Mouse (Mus musculus) MEL (cell line): ENCODE data around the gene Col4a1. TPM values are rescaled to one million over a fixed set of nuclear protein-coding genes. Genes with fewer than 3 reads are reported as not detected.

Experiments
- DNase-seq: peaks from one replicate; pipeline ENCODE4 v3.0.0; 2011; ENCODE audit warnings: low read depth, low spot score
- H3K27ac ChIP-seq: 2 replicates; pipeline ENCODE4 v1.5.1; 2012; ENCODE audit warnings: low read depth, mild to moderate bottlenecking, control low read depth, low read length, moderate library complexity; ENCODE audit not compliant: control insufficient read depth
- H3K27me3 ChIP-seq, 2 experiments: fragments of 150-350 bp in 1 of 2; sonication (generic) in 1 of 2; 2 replicates each; pipeline ENCODE4 v1.6.1; 2012; ENCODE audit warnings: low read length in 2 of 2, mild to moderate bottlenecking in 2 of 2, improper control_type of control experiment in 1 of 2, moderate library complexity in 1 of 2; ENCODE audit not compliant: insufficient read depth in 2 of 2, control insufficient read depth in 1 of 2
- H3K36me3 ChIP-seq, 2 experiments: 2 replicates each; pipeline ENCODE4 v1.6.1; 2012 to 2014; ENCODE audit warnings: low read length in 2 of 2, improper control_type of control experiment in 1 of 2, inconsistent platforms in 1 of 2, mild to moderate bottlenecking in 1 of 2; ENCODE audit not compliant: insufficient read depth in 2 of 2, control insufficient read depth in 1 of 2
- H3K4me1 ChIP-seq, 2 experiments: fragments of 150-350 bp in 1 of 2; sonication (generic) in 1 of 2; 2 replicates each; pipeline ENCODE4 v1.6.1; 2012; ENCODE audit warnings: low read length in 2 of 2, improper control_type of control experiment in 1 of 2, mild to moderate bottlenecking in 1 of 2; ENCODE audit not compliant: insufficient read depth in 2 of 2, control insufficient read depth in 1 of 2
- H3K4me3 ChIP-seq, 2 experiments: fragments of 150-350 bp in 1 of 2; sonication (generic) in 1 of 2; 2 replicates each; pipeline ENCODE4 v1.5.1; 2012; ENCODE audit warnings: low read depth in 2 of 2, low read length in 2 of 2, mild to moderate bottlenecking in 2 of 2, moderate library complexity in 2 of 2, control low read depth in 1 of 2, improper control_type of control experiment in 1 of 2; ENCODE audit not compliant: control insufficient read depth in 1 of 2, insufficient read depth in 1 of 2
- H3K79me2 ChIP-seq: 2 replicates; pipeline ENCODE4 v1.6.1; 2012; ENCODE audit warnings: mild to moderate bottlenecking, low read length, moderate library complexity; ENCODE audit not compliant: control insufficient read depth, poor library complexity, insufficient read depth
- H3K9ac ChIP-seq: 2 replicates; pipeline ENCODE4 v1.6.1; 2012; ENCODE audit warnings: low read depth, mild to moderate bottlenecking, control low read depth, low read length, moderate library complexity; ENCODE audit not compliant: control insufficient read depth, poor library complexity, severe bottlenecking
- H3K9me3 ChIP-seq: fragments of 150-350 bp; sonication (generic); replicated peaks from 2 replicates; pipeline ENCODE4 v1.6.1; 2012; ENCODE audit warnings: mild to moderate bottlenecking, low read length, improper control_type of control experiment, moderate library complexity; ENCODE audit not compliant: insufficient read depth
- BHLHE40 ChIP-seq: IDR thresholded peaks from 2 replicates; pipeline ENCODE4 v1.6.1; 2012; ENCODE audit warnings: low read depth, mild to moderate bottlenecking, inconsistent platforms, low read length, improper control_type of control experiment, borderline replicate concordance
- CHD1 ChIP-seq: IDR thresholded peaks from 2 replicates; pipeline ENCODE4 v1.6.1; 2012; ENCODE audit warnings: low read depth, mild to moderate bottlenecking, inconsistent platforms, low read length, improper control_type of control experiment
- CHD2 ChIP-seq: IDR thresholded peaks from 2 replicates; pipeline ENCODE4 v1.6.1; 2011; ENCODE audit warnings: low read length, improper control_type of control experiment
- CTCF ChIP-seq, 3 experiments: IDR thresholded peaks in 2 of 3; conservative IDR thresholded peaks in 1 of 3; 2 replicates each; pipeline ENCODE4 v1.5.1; 2011 to 2012; ENCODE audit warnings: low read length in 3 of 3, low read depth in 2 of 3, mild to moderate bottlenecking in 2 of 3, improper control_type of control experiment in 1 of 3, inconsistent platforms in 1 of 3, mixed read lengths in 1 of 3, moderate library complexity in 1 of 3; ENCODE audit not compliant: control insufficient read depth in 1 of 3, insufficient read depth in 1 of 3, poor library complexity in 1 of 3, severe bottlenecking in 1 of 3
- E2F4 ChIP-seq: IDR thresholded peaks from 2 replicates; pipeline ENCODE4 v1.6.1; 2011; ENCODE audit warnings: low read depth, low read length, improper control_type of control experiment, borderline replicate concordance
- EP300 ChIP-seq, 2 experiments: IDR thresholded peaks; 2 replicates each; pipeline ENCODE4 v1.6.1; 2011; ENCODE audit warnings: improper control_type of control experiment in 2 of 2, low read length in 2 of 2, low read depth in 1 of 2, mild to moderate bottlenecking in 1 of 2
- ETS1 ChIP-seq: IDR thresholded peaks from 2 replicates; pipeline ENCODE4 v1.6.1; 2012; ENCODE audit warnings: low read depth, mild to moderate bottlenecking, inconsistent platforms, low read length, improper control_type of control experiment, moderate library complexity
- GABPA ChIP-seq: IDR thresholded peaks from 2 replicates; pipeline ENCODE4 v1.6.1; 2012; ENCODE audit warnings: low read depth, mild to moderate bottlenecking, inconsistent platforms, low read length, improper control_type of control experiment, moderate library complexity
- JUND ChIP-seq: IDR thresholded peaks from 2 replicates; pipeline ENCODE4 v1.6.1; 2011; ENCODE audit warnings: low read depth, mild to moderate bottlenecking, improper control_type of control experiment, low read length
- KAT2A ChIP-seq: conservative IDR thresholded peaks from 2 replicates; pipeline ENCODE4 v1.6.1; 2012; ENCODE audit warnings: low read depth, low read length, improper control_type of control experiment, inconsistent platforms
- MAFK ChIP-seq: IDR thresholded peaks from 2 replicates; pipeline ENCODE4 v1.6.1; 2011; ENCODE audit warnings: low read depth, mild to moderate bottlenecking, low read length, improper control_type of control experiment, borderline replicate concordance
- MAX ChIP-seq: IDR thresholded peaks from 2 replicates; pipeline ENCODE4 v1.6.1; 2011; ENCODE audit warnings: low read length, improper control_type of control experiment
- MYC ChIP-seq: IDR thresholded peaks from 2 replicates; pipeline ENCODE4 v1.6.1; 2011; ENCODE audit warnings: low read depth, mild to moderate bottlenecking, low read length, improper control_type of control experiment, moderate library complexity
- NELFE ChIP-seq: IDR thresholded peaks from 2 replicates; pipeline ENCODE4 v1.6.1; 2011; ENCODE audit warnings: low read depth, low read length, improper control_type of control experiment
- POLR2A ChIP-seq, 2 experiments: IDR thresholded peaks; 2 replicates each; pipeline ENCODE4 v1.6.1; 2011 to 2012; ENCODE audit warnings: low read length in 2 of 2, mild to moderate bottlenecking in 2 of 2, control low read depth in 1 of 2, improper control_type of control experiment in 1 of 2, low read depth in 1 of 2, moderate library complexity in 1 of 2; ENCODE audit not compliant: control insufficient read depth in 1 of 2, insufficient read depth in 1 of 2, poor library complexity in 1 of 2
- POLR2AphosphoS5 ChIP-seq: IDR thresholded peaks from 2 replicates; pipeline ENCODE4 v1.6.1; 2012; ENCODE audit warnings: low read depth, borderline replicate concordance, mild to moderate bottlenecking, inconsistent platforms, low read length, moderate library complexity, mixed read lengths
- RAD21 ChIP-seq: IDR thresholded peaks from 2 replicates; pipeline ENCODE4 v1.6.1; 2011; ENCODE audit warnings: mild to moderate bottlenecking, low read depth, low read length, improper control_type of control experiment
- RCOR1 ChIP-seq: IDR thresholded peaks from 2 replicates; pipeline ENCODE4 v1.6.1; 2012; ENCODE audit warnings: low read depth, mild to moderate bottlenecking, inconsistent platforms, low read length, improper control_type of control experiment
- SIN3A ChIP-seq: IDR thresholded peaks from 2 replicates; pipeline ENCODE4 v1.6.1; 2012; ENCODE audit warnings: low read length, improper control_type of control experiment, inconsistent platforms
- SMC3 ChIP-seq: IDR thresholded peaks from 2 replicates; pipeline ENCODE4 v1.6.1; 2011; ENCODE audit warnings: low read depth, low read length, improper control_type of control experiment
- TBP ChIP-seq: IDR thresholded peaks from 2 replicates; pipeline ENCODE4 v1.8.0; 2011; ENCODE audit warnings: low read depth, low read length, improper control_type of control experiment
- TCF12 ChIP-seq: IDR thresholded peaks from 2 replicates; pipeline ENCODE4 v1.6.1; 2014; ENCODE audit warnings: low read depth, mild to moderate bottlenecking, inconsistent platforms, low read length, improper control_type of control experiment, moderate library complexity
- UBTF ChIP-seq: IDR thresholded peaks from 2 replicates; pipeline ENCODE4 v1.6.1; 2012; ENCODE audit warnings: low read depth, mild to moderate bottlenecking, inconsistent platforms, low read length, improper control_type of control experiment, moderate library complexity, borderline replicate concordance; ENCODE audit not compliant: insufficient read depth
- USF2 ChIP-seq, 2 experiments: IDR thresholded peaks; 2 replicates each; pipeline ENCODE4 v1.6.1; 2011 to 2012; ENCODE audit warnings: improper control_type of control experiment in 2 of 2, low read length in 2 of 2, borderline replicate concordance in 1 of 2, inconsistent platforms in 1 of 2, low read depth in 1 of 2, mild to moderate bottlenecking in 1 of 2; ENCODE audit not compliant: insufficient read depth in 1 of 2
- ZC3H11A ChIP-seq: IDR thresholded peaks from 2 replicates; pipeline ENCODE4 v1.6.1; 2012; ENCODE audit warnings: low read depth, mild to moderate bottlenecking, inconsistent platforms, low read length, improper control_type of control experiment
- ZKSCAN1 ChIP-seq: IDR thresholded peaks from 2 replicates; pipeline ENCODE4 v1.6.1; 2012; ENCODE audit warnings: low read depth, mild to moderate bottlenecking, inconsistent platforms, low read length, improper control_type of control experiment, moderate library complexity
- ZMIZ1 ChIP-seq: IDR thresholded peaks from 2 replicates; pipeline ENCODE4 v1.6.1; 2012; ENCODE audit warnings: low read depth, mild to moderate bottlenecking, inconsistent platforms, low read length, improper control_type of control experiment, moderate library complexity
- polyA plus RNA-seq, 2 experiments: library from polyadenylated mRNA; stranded (reverse) in 1 of 2; unstranded in 1 of 2; fragments of >175 nt in 1 of 2; fragments of >200 nt in 1 of 2; gene quantifications; 2 replicates each; pipeline versions ENCODE4 v1.2.1 to v1.2.4; 2012; ENCODE audit warnings: low replicate concordance in 2 of 2, low read depth in 1 of 2; ENCODE audit not compliant: insufficient read length in 2 of 2, insufficient read depth in 1 of 2, missing spikeins in 1 of 2
- total RNA-seq: library from RNA; depleted of rRNA; stranded (reverse); fragments of 300-350 nt; gene quantifications from 2 replicates; pipeline ENCODE4 v1.2.3, GENCODE M21; 2012

Col4a1 gene
- total and polyA plus RNA-seq, 3 experiments, result 0.31 TPM; not detected in 2

- Histone ChIP-seq H3K27ac (no peak overlapping the region), H3K27me3 (no peaks in the 10 kb centered on the region), H3K36me3 (no peaks in the 10 kb centered on the region), H3K4me3 (no peak overlapping the region), H3K79me2 (no peaks in the 10 kb centered on the region), H3K9me3 (no peaks in the 10 kb centered on the region), H3K9ac (no peak overlapping the region), H3K4me1 (no peaks in the 10 kb centered on the region)
- TF ChIP-seq CHD1, result no peak
- no peak for TF ChIP-seq ZC3H11A
- no peak for TF ChIP-seq USF2 (IDR thresholded peaks at IDR 0.05; ENCODE audit: borderline replicate concordance in 1 of 2, insufficient read depth in 1 of 2, low read depth in 1 of 2, low read length in 2 of 2)
- no peak for TF ChIP-seq TCF12
- TF ChIP-seq POLR2AphosphoS5, result no peak
- TF ChIP-seq BHLHE40, result no peak
- no peak for TF ChIP-seq E2F4
- no peak for TF ChIP-seq SIN3A
- no peak for TF ChIP-seq RCOR1
- TF ChIP-seq TBP, result no peak
- no peak for TF ChIP-seq ZMIZ1
- TF ChIP-seq EP300 (IDR thresholded peaks at IDR 0.05; ENCODE audit: low read depth in 1 of 2, low read length in 2 of 2), result no peak
- no peak for TF ChIP-seq NELFE
- no peak for TF ChIP-seq CTCF (IDR thresholded peaks at IDR 0.05 in 2 of 3, conservative IDR thresholded peaks at IDR 0.05 in 1 of 3; ENCODE audit: control insufficient read depth in 1 of 3, insufficient read depth in 1 of 3, low read depth in 2 of 3, low read length in 3 of 3, poor library complexity in 1 of 3, severe bottlenecking in 1 of 3)
- TF ChIP-seq MAFK, result no peak
- no peak for TF ChIP-seq JUND
- no peak for TF ChIP-seq GABPA
- no peak for TF ChIP-seq ETS1
- no peak for TF ChIP-seq MYC
- TF ChIP-seq RAD21, result no peak
- no peak for DNase-seq
These were observed 3.5 kb upstream of the Col4a1 start for GRCm38 (mm10) chr8:11316118-11316517.

DNA sequence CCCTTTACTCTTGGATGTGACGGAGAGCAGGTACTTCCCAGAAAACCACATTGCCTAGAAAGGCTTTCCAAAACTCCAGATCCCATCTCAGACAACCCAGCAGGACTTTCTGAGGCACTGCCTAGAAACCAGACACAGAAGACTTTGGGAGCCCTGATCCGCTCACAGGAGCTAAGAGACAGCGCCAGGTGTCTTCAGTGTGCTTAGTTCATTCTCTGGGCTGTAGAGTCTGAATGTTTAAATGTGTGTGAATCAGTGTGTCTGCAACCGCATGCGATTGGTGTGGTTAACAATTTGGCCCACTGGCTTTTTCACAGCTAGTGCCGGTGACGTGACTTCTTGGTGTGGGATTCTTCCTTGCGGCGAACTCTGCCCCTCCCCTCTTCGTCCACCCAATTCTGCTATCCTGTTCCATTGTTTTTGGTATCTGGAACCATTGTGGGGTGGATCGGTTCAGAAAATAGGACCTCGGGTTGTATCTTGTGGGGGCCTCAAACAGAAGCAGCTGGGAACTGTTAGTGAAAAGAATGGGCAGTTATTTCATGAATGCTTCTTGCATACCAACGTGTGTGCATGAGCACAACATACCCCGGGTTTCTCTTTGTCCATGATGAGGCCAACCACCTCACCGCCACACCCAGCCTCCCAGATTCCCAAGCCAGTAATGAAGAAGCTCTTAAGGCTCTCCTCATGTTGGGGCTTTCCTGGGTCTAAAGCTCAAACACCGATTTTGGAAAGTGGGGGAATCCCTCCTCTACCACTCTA lies 2.7 kb upstream of the Col4a1 start:
- no peak overlapping the region for H3K4me3 ChIP-seq
- no peaks in the 10 kb centered on the region for H3K4me1 ChIP-seq
- no peaks in the 10 kb centered on the region for H3K27me3 ChIP-seq
- no peak for DNase-seq
- TF ChIP-seq POLR2A (IDR thresholded peaks at IDR 0.05; ENCODE audit: control insufficient read depth in 1 of 2, insufficient read depth in 1 of 2, low read depth in 1 of 2, low read length in 2 of 2, poor library complexity in 1 of 2), result no peak
- TF ChIP-seq SMC3, result no peak
- no peak for TF ChIP-seq CHD2
- no peak for TF ChIP-seq MAFK
- TF ChIP-seq POLR2AphosphoS5, result no peak
- TF ChIP-seq TCF12, result no peak
- no peak for TF ChIP-seq ZMIZ1
- TF ChIP-seq TBP, result no peak
- no peak for TF ChIP-seq JUND
- TF ChIP-seq KAT2A, result no peak
- no peak for TF ChIP-seq E2F4
- no peak for TF ChIP-seq ZKSCAN1
- no peak for TF ChIP-seq UBTF
- TF ChIP-seq USF2 (IDR thresholded peaks at IDR 0.05; ENCODE audit: borderline replicate concordance in 1 of 2, insufficient read depth in 1 of 2, low read depth in 1 of 2, low read length in 2 of 2), result no peak
- no peak for TF ChIP-seq CHD1
- TF ChIP-seq NELFE, result no peak
- TF ChIP-seq ZC3H11A, result no peak
- no peak for TF ChIP-seq MAX
- TF ChIP-seq CTCF (IDR thresholded peaks at IDR 0.05 in 2 of 3, conservative IDR thresholded peaks at IDR 0.05 in 1 of 3; ENCODE audit: control insufficient read depth in 1 of 3, insufficient read depth in 1 of 3, low read depth in 2 of 3, low read length in 3 of 3, poor library complexity in 1 of 3, severe bottlenecking in 1 of 3), result no peak
- no peaks in the 10 kb centered on the region for H3K9me3 ChIP-seq
- H3K79me2 ChIP-seq, result no peaks in the 10 kb centered on the region
- H3K36me3 ChIP-seq, result no peaks in the 10 kb centered on the region
- H3K9ac ChIP-seq, result no peak overlapping the region
- no peak overlapping the region for H3K27ac ChIP-seq
